Mouse (Mus musculus) ES-E14 (cell line): Measurements from ENCODE around the gene Iffo2. TPM values are rescaled to one million over a fixed set of nuclear protein-coding genes. Genes with fewer than 3 reads are reported as not detected.
A peak's percentile ranks its signal among the peaks of the same experiment; 100 is the strongest.

Experiments used
- DNase-seq: peaks from one replicate; pipeline ENCODE4 v3.0.0-alpha.2; 2013; ENCODE audit warnings: low read depth, low spot score
- H3K27ac ChIP-seq: 2 replicates; pipeline ENCODE4 v1.5.1; 2012; ENCODE audit warnings: low read depth, mild to moderate bottlenecking, low read length, moderate library complexity, mixed read lengths; ENCODE audit not compliant: poor library complexity, insufficient read depth, severe bottlenecking
- H3K36me3 ChIP-seq: 2 replicates; pipeline ENCODE4 v1.6.1; 2012; ENCODE audit warnings: mild to moderate bottlenecking, low read length, moderate library complexity, mixed read lengths; ENCODE audit not compliant: control insufficient read depth, poor library complexity, insufficient read depth, severe bottlenecking
- H3K4me1 ChIP-seq, 2 experiments: fragments of 150-350 bp in 1 of 2; sonication (generic) in 1 of 2; 2 replicates each; pipeline ENCODE4 v1.6.1; 2012; ENCODE audit warnings: low read length in 2 of 2, mild to moderate bottlenecking in 1 of 2, mixed read lengths in 1 of 2; ENCODE audit not compliant: control insufficient read depth in 2 of 2, insufficient read depth in 2 of 2, poor library complexity in 1 of 2
- H3K4me3 ChIP-seq, 2 experiments: fragments of 150-350 bp in 1 of 2; sonication (generic) in 1 of 2; 2 replicates each; pipeline ENCODE4 v1.5.1; 2012; ENCODE audit warnings: low read length in 2 of 2, low read depth in 1 of 2, mild to moderate bottlenecking in 1 of 2, mixed read lengths in 1 of 2; ENCODE audit not compliant: insufficient read depth in 1 of 2, poor library complexity in 1 of 2, severe bottlenecking in 1 of 2
- H3K9ac ChIP-seq: 2 replicates; pipeline ENCODE4 v1.6.1; 2012; ENCODE audit warnings: low read depth, mild to moderate bottlenecking, low read length, mixed read lengths; ENCODE audit not compliant: poor library complexity, insufficient read depth, severe bottlenecking
- H3K9me3 ChIP-seq: fragments of 150-350 bp; sonication (generic); 2 replicates; pipeline ENCODE4 v1.6.1; 2012; ENCODE audit warnings: low read depth, mild to moderate bottlenecking, low read length; ENCODE audit not compliant: control insufficient read depth, insufficient read depth
- CHD2 ChIP-seq: IDR thresholded peaks from 2 replicates; pipeline ENCODE4 v1.6.1; 2014; ENCODE audit warnings: mild to moderate bottlenecking, low read depth, low read length, inconsistent platforms
- HCFC1 ChIP-seq: IDR thresholded peaks from 2 replicates; pipeline ENCODE4 v1.6.1; 2012; ENCODE audit warnings: low read length, inconsistent platforms, borderline replicate concordance; ENCODE audit not compliant: insufficient read depth
- MAFK ChIP-seq: IDR thresholded peaks from 2 replicates; pipeline ENCODE4 v1.6.1; 2014; ENCODE audit warnings: mild to moderate bottlenecking, low read depth, low read length, inconsistent platforms; ENCODE audit not compliant: insufficient read depth
- ZC3H11A ChIP-seq: IDR thresholded peaks from 2 replicates; pipeline ENCODE4 v1.6.1; 2012; ENCODE audit warnings: low read depth, mild to moderate bottlenecking, inconsistent platforms, low read length, borderline replicate concordance
- ZNF384 ChIP-seq: IDR thresholded peaks from 2 replicates; pipeline ENCODE4 v1.6.1; 2012; ENCODE audit warnings: low read depth, low read length, inconsistent platforms
- in situ Hi-C, 2 experiments: fragments of 600-800 bp; cut with MboI; formaldehyde crosslinking; loops; one replicate each; pipeline ENCODE4 v1.15.1; 2025; ENCODE audit warnings: low sequenced_read_pairs in 2 of 2, inconsistent platforms in 1 of 2; ENCODE audit not compliant: unreplicated experiment in 2 of 2
- total RNA-seq: library from RNA; depleted of rRNA; stranded (reverse); fragments of 300-350 nt; gene quantifications from 2 replicates; pipeline ENCODE4 v1.2.3, GENCODE M21; 2012

The Iffo2 gene
- total RNA-seq, 1 experiment, result 19.3 TPM

GRCm38 (mm10) chr4:139627361-139627760, 97.0 kb downstream of the Iffo2 start:
- H3K9ac ChIP-seq, result no peak overlapping the region
- TF ChIP-seq CHD2 (no peak), ZC3H11A (no peak), HCFC1 (no peak), ZNF384 (no peak)
- H3K4me3 ChIP-seq, result no peak overlapping the region
- no peaks in the 10 kb centered on the region for H3K9me3 ChIP-seq
- in situ Hi-C loops, result loop anchor here in 1 of 2 experiments (10.0 kb wide), 1 partner anchor 153 kb away; no protein-coding TSS in a partner anchor
- no peak overlapping the region for H3K27ac ChIP-seq
- H3K4me1 ChIP-seq, result peaks cover 2 to 21% of the 10 kb centered on the region in 2 experiments; a peak in 2 of 4 replicates
- peaks cover 3% of the 10 kb centered on the region; the same call in 1 of the 2 replicates for H3K36me3 ChIP-seq
- no peak for DNase-seq

GRCm38 (mm10) chr4:139630171-139630570, 99.8 kb downstream of the Iffo2 start:
- H3K4me1 ChIP-seq, result peaks cover 2 to 10% of the 10 kb centered on the region in 2 experiments; a peak in 2 of 4 replicates
- no peak for DNase-seq
- no peak overlapping the region for H3K4me3 ChIP-seq
- TF ChIP-seq ZC3H11A (no peak), MAFK (peak; percentile 71; the same call in 1 of the 2 replicates), HCFC1 (no peak), CHD2 (no peak), ZNF384 (no peak)
- H3K27ac ChIP-seq, result no peak overlapping the region
- H3K36me3 ChIP-seq, result peaks cover 3% of the 10 kb centered on the region; the same call in 1 of the 2 replicates
- H3K9ac ChIP-seq, result no peak overlapping the region
- H3K9me3 ChIP-seq, result no peaks in the 10 kb centered on the region
- in situ Hi-C loops, result no loop called here

- Histone ChIP-seq H3K9ac (no peak overlapping the region), H3K4me1 (peaks cover 2 to 10% of the 10 kb centered on the region in 2 experiments; a peak in 2 of 4 replicates), H3K36me3 (peaks cover 2% of the 10 kb centered on the region; the same call in 1 of the 2 replicates), H3K27ac (no peak overlapping the region), H3K9me3 (no peaks in the 10 kb centered on the region), H3K4me3 (no peak overlapping the region)
- TF ChIP-seq MAFK (no peak), CHD2 (no peak), ZC3H11A (no peak), ZNF384 (no peak), HCFC1 (no peak)
- DNase-seq, result no peak
- in situ Hi-C loops, result no loop called here
Measured at GRCm38 (mm10) chr4:139631141-139631540, 100.8 kb downstream of the Iffo2 start.

DNA sequence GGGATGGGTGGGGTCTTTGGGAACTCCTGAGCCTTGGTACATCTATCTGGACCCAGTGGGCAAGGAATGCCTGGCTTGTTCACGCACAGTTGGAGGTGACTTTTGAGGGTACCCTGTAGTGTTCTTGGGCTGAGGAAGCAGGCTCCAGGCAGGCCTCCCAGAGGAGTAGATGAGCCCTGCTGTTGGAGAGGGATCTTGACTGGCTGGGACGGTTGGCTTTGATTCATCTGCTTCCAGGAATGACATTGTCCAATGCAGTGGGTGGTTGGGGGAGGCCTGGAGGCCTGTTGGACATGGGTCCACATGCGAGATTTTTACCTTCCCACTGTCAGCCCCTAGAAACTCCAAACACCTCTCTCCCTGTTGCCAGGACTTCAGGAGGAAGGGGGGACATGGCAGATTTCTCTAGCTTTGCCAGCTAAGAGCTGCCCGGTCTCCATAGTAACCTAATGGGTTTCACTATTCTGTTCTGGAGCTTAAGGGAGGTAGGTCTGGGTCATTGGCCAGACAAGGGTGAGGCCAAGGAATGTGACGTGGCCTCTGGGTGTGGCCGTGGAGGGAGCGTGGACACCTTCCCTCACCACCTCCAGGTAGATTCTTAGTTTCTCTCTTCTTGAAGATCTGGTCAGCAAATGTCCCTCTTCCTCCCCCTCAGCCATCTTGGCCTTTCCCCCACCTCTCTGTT, 101.4 kb downstream of the Iffo2 start:
- no peaks in the 10 kb centered on the region for H3K9me3 ChIP-seq
- in situ Hi-C loops, result no loop called here
- TF ChIP-seq HCFC1 (no peak), CHD2 (no peak), MAFK (no peak), ZC3H11A (no peak)

DNA sequence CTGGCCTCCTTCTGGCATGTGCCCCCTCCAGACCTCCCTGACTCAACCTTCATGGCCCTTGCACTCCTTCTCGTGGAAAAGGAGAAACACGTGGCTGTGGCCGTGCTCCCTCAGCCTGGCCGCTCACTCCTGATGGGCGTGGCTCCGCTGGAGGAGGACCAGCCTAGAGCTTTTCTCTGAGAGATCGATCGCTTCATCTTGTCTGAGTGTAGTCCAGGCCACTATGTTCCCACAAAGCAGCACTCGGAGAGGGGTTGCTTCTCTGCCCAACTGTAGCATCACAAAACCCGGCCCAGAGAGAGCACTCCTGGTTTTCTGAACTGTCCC, 101.9 kb downstream of the Iffo2 start:
- peaks cover 8% of the 10 kb centered on the region; the same call in 1 of the 2 replicates for H3K36me3 ChIP-seq
- H3K4me1 ChIP-seq, result peaks cover 2 to 10% of the 10 kb centered on the region in 2 experiments; a peak in 2 of 4 replicates
- TF ChIP-seq CHD2 (no peak), ZNF384 (no peak), ZC3H11A (no peak), MAFK (no peak), HCFC1 (no peak)
- H3K4me3 ChIP-seq, result no peak overlapping the region
- H3K9me3 ChIP-seq, result no peaks in the 10 kb centered on the region
- DNase-seq, result no peak
- in situ Hi-C loops, result no loop called here
- no peak overlapping the region for H3K27ac ChIP-seq
- H3K9ac ChIP-seq, result no peak overlapping the region

More for the DNA sequence above, 101.4 kb downstream of the Iffo2 start:
- Histone ChIP-seq H3K4me3 (no peak overlapping the region), H3K36me3 (peaks cover 3% of the 10 kb centered on the region; the same call in 1 of the 2 replicates), H3K27ac (no peak overlapping the region), H3K4me1 (peaks cover 2 to 10% of the 10 kb centered on the region in 2 experiments; a peak in 2 of 4 replicates), H3K9ac (no peak overlapping the region)
- DNase-seq, result no peak
